ENCODE assay signal across 25 mouse cellular contexts in the genomic region with DNA sequence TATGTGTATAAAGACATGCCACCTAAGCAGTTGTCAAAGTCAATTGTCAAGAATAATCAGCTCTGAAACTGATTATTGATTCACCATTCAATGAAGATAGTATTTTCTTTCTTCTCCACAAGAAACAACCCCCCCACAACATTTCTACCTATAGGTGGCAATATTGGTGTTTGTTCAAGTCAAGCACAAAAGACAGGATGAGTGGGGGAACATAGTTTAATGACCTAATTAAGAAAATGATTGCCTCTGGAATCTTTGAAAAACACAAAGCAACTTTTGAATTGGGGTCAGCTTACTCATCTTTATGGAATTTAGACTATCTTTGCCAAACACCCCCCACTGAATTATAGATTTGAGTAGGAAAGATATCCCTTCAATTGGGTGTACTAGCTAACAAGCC.
A peak's percentile ranks its signal among the peaks of the same experiment; 100 is the strongest.
DNase-seq lines count a peak whose midpoint lies in the region; TF ChIP-seq lines count a peak whose summit lies in the region.
"Had no signal": no experiment of that assay in that cellular context is flagged by ENCODE, and none has a peak within 500 bp of the region (broad histone marks: within the 10 kb centered on the region; RNA-seq: fewer than 3 reads in every experiment).

No protein-coding gene starts in this region.

- H3K4me3 ChIP-seq in gastrocnemius, adult 2 months = no peak overlapping the region
- H3K4me3 ChIP-seq: embryonic facial prominence, embryonic 12.5 days; erythroblast, embryonic 14.5 days; forebrain, embryonic 13.5 days; intestine, embryonic 15.5 days; limb, embryonic 12.5 days; liver, embryonic 13.5 days; midbrain, embryonic 10.5 days; myocyte; stomach, embryonic 15.5 days had no signal

- DNase-seq in gastrocnemius, adult 2 months = no peak
- no peak for DNase-seq in gastrocnemius, adult 18-20 months (ENCODE audit: low spot score)
- DNase-seq in kidney, adult 9 months = peak; percentile 26
- no peak for DNase-seq in kidney, adult 11 months
- peak; percentile 21 for DNase-seq in lung, postnatal 25 days (ENCODE audit: low spot score)
- DNase-seq in lung, postnatal 4 days = no peak
- DNase-seq in retina, embryonic 14.5 days (ENCODE audit: low spot score) = peak; percentile 53
- no peak for DNase-seq in adrenal gland, postnatal 10 days
- DNase-seq: adrenal gland, adult 2 months; cerebellum, adult 9-10 months; gastrocnemius, postnatal 25 days; liver, embryonic 13.5 days; right cerebral cortex, postnatal 14 days; spleen, adult 18-20 months; thymus, adult 2 months had no signal

- intact Hi-C loops in gastrocnemius, adult 2 months (cut with DNase I) = loop anchor here (10.0 kb wide), 1 partner anchor 609 kb away; no protein-coding TSS in a partner anchor

- H3K27ac ChIP-seq in gastrocnemius, adult 2 months = no peak overlapping the region
- H3K27ac ChIP-seq: embryonic facial prominence, embryonic 12.5 days; forebrain, embryonic 13.5 days; hindbrain, embryonic 14.5 days; intestine, embryonic 15.5 days; limb, embryonic 12.5 days; liver, embryonic 13.5 days; macrophage; midbrain, embryonic 10.5 days; stomach, embryonic 15.5 days had no signal

- peak; percentile 55 for TF ChIP-seq CTCF in gastrocnemius, adult 2 months (IDR thresholded peaks at IDR 0.05)

Comparison
In these comparisons a context has a peak if more than half of its experiments do, and no peak if none do; other contexts are left out.
1. DNase-seq: peak in kidney, adult 9 months (single experiment), lung, postnatal 25 days (single experiment) and retina, embryonic 14.5 days (single experiment); none in gastrocnemius, adult 2 months (single experiment), gastrocnemius, adult 18-20 months (single experiment), kidney, adult 11 months (single experiment), lung, postnatal 4 days (0 of 2) and adrenal gland, postnatal 10 days (single experiment).